In the genomic region with DNA sequence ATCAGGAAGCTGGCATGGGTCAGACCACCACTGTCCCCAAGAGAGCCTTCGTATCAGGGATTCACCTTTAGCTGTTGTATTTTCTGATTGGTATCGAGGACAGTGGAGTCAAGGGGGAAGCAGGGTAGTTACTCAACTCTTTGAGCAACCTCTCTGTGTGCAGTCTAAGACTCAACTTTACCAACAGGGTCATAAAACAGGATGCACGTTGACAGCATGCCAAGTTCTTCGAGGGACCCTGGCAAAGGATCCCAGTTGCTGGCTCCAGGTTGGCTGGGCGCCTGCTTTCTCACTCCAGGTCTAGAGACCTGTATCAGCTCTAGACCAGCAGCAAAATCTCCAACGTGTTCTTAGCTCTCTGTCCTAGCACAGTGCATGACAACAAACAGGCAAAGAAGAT, we compare ENCODE assay signal across 14 mouse cellular contexts.
DNase-seq lines count a peak whose midpoint lies in the region; ATAC-seq and TF ChIP-seq lines count a peak whose summit lies in the region.
"Had no signal": no experiment of that assay in that cellular context is flagged by ENCODE, and none has a peak within 500 bp of the region (broad histone marks: within the 10 kb centered on the region; RNA-seq: fewer than 3 reads in every experiment).

No protein-coding gene starts in this region.

- intact Hi-C loops in heart, postnatal 10 days (cut with DNase I), result no loop called here

- H3K9me3 ChIP-seq in lung, embryonic 14.5 days (ENCODE audit: low read depth, low read length), result no peaks in the 10 kb centered on the region

- H3K36me3 ChIP-seq in lung, embryonic 14.5 days (ENCODE audit: insufficient read depth), result no peaks in the 10 kb centered on the region
- H3K36me3 ChIP-seq in macrophage (ENCODE audit: inconsistent target), result no peaks in the 10 kb centered on the region

- no peak overlapping the region for H3K9ac ChIP-seq in lung, embryonic 14.5 days

- ATAC-seq in lung, embryonic 14.5 days (ENCODE audit: insufficient read depth), result no peak
- ATAC-seq: forebrain, embryonic 16.5 days; intestine, postnatal 0 days; Patski had no signal

- no peak for TF ChIP-seq CTCF in lung, embryonic 14.5 days (IDR thresholded peaks at IDR 0.05; ENCODE audit: low read depth)

- DNase-seq in heart, postnatal 10 days, result peak; percentile 41 to 48
- no peak for DNase-seq in heart, adult 9 months (ENCODE audit: low spot score in 2 of 2)
- DNase-seq in lung, embryonic 14.5 days, result peak; percentile 49
- no peak for DNase-seq in lung, postnatal 36 days
- peak; percentile 15 for DNase-seq in adipocyte (ENCODE audit: low spot score)
- no peak for DNase-seq in frontal cortex, adult 2 months (ENCODE audit: extremely low spot score in 1 of 2, low spot score in 1 of 2)
- DNase-seq: adrenal gland, postnatal 36 days; cerebellum, adult 9-10 months; thymus, postnatal 14 days had no signal

- H3K79me2 ChIP-seq in macrophage (ENCODE audit: inconsistent target), result no peaks in the 10 kb centered on the region

- 59% methylated on average over 6 of the region's 6 CpGs for WGBS in lung, embryonic 14.5 days
- WGBS in macrophage (ENCODE audit: missing documents), result 25% methylated on average over 6 of the region's 6 CpGs

- no peak overlapping the region for H3K4me3 ChIP-seq in lung, embryonic 14.5 days (ENCODE audit: low read depth, low read length)
- H3K4me3 ChIP-seq in macrophage (ENCODE audit: inconsistent target), result no peak overlapping the region
- H3K4me3 ChIP-seq: myocyte had no signal

- no peaks in the 10 kb centered on the region for H3K4me1 ChIP-seq in lung, embryonic 14.5 days (ENCODE audit: insufficient read depth)

- no peak overlapping the region for H3K4me2 ChIP-seq in lung, embryonic 14.5 days

- no peaks in the 10 kb centered on the region for H3K27me3 ChIP-seq in lung, embryonic 14.5 days (ENCODE audit: insufficient read depth, low read length)
- H3K27me3 ChIP-seq: Patski had no signal

- H3K27ac ChIP-seq in lung, embryonic 14.5 days (ENCODE audit: low read depth), result no peak overlapping the region
- peak overlapping the region; percentile 84 for H3K27ac ChIP-seq in macrophage

Comparison
In these comparisons a context has a peak if more than half of its experiments do, and no peak if none do; other contexts are left out.
1. DNase-seq: peak in heart, postnatal 10 days (2 of 2), lung, embryonic 14.5 days (single experiment) and adipocyte (single experiment); none in heart, adult 9 months (0 of 2), lung, postnatal 36 days (single experiment) and frontal cortex, adult 2 months (0 of 2).